Mouse (Mus musculus) spleen, embryonic (tissue): ENCODE measurements around the gene Olfr1130.
"Not testable (repeated sequence)": the region's sequence is repeated elsewhere in the genome, so short reads cannot be mapped to it uniquely, and the experiment has no call there.

Experiments used
- CTCF ChIA-PET: fragments of 350-600 bp; sonication (Branson Sonifier 250); formaldehyde crosslinking; loops from one replicate; lab custom pipeline; 2022; lab: Charles Lee

Gene Olfr1130

GRCm38 (mm10) chr2:87605912-87606311 lies at the start of gene Olfr1130:
Gene Olfr1130, plus strand, starts transcription at chr2:87606212.
- CTCF ChIA-PET, result not testable (repeated sequence)

- CTCF ChIA-PET, result not testable (repeated sequence)
Observed at GRCm38 (mm10) chr2:87573602-87574001, 32.4 kb upstream of the Olfr1130 start, which contains the start of gene Olfr1129. Gene Olfr1129, plus strand, starts transcription at chr2:87573902.

- CTCF ChIA-PET, result no interaction called here
Observed at GRCm38 (mm10) chr2:87626804-87627203, 20.8 kb downstream of the Olfr1130 start, which contains the start of gene Olfr1131. Gene Olfr1131, plus strand, starts transcription at chr2:87627104.

- CTCF ChIA-PET, result no interaction called here
Observed at GRCm38 (mm10) chr2:87637435-87637834, 31.4 kb downstream of the Olfr1130 start, which contains the start of gene Olfr1132. Gene Olfr1132, minus strand, starts transcription at chr2:87637535.

GRCm38 (mm10) chr2:87642441-87642840 lies 36.4 kb downstream of the Olfr1130 start:
- CTCF ChIA-PET, result no interaction called here

GRCm38 (mm10) chr2:87647274-87647673 lies 41.3 kb downstream of the Olfr1130 start, which contains the start of gene Olfr1133:
Gene Olfr1133, minus strand, starts transcription at chr2:87647374.
- CTCF ChIA-PET, result no interaction called here

GRCm38 (mm10) chr2:87658360-87658759 lies 52.3 kb downstream of the Olfr1130 start, which contains the start of gene Olfr1134:
Gene Olfr1134, minus strand, starts transcription at chr2:87658460.
- CTCF ChIA-PET, result no interaction called here
